Mouse (Mus musculus): Measurements from ENCODE around the gene Trp53rkb. TPM values are rescaled to one million over a fixed set of nuclear protein-coding genes. Genes with fewer than 3 reads are reported as not detected.
"Not testable (repeated sequence)": the region's sequence is repeated elsewhere in the genome, so short reads cannot be mapped to it uniquely, and the experiment has no call there.

Trp53rkb gene
- total RNA-seq (2014; rRNA removed) (13.2 and 15.2 TPM in 2 replicates), polyA plus RNA-seq (2015; fragmentation: Nextera tagmentation; extraction: Ambion mirVana) (7.8 and 8.2 TPM in 2 replicates)

DNA sequence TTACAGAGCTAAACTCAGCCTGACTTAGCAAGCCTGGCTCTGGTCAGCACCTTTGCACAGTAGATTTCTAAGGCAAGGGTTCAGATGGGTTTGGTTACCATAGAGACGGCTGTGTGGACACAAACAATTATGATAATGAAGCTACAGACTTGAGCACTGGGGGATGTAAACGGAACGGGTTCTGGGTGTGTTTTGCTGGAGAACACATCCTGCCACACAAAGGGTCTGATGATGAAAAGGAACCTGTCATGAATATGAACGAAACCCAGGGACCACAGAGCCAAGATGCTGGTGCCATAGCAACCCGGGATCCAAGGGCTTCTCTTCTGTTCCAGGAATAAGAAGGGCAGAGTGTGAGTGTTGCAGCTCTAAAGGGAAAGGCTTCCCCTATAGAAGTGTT is at the start of gene Trp53rkb:
Gene Trp53rkb, plus strand, starts transcription at position 177 of the 400 bp plus-strand sequence.
- peaks cover 14% of the 10 kb centered on the region for H3K36me3 ChIP-seq (ENCODE audit: insufficient read depth)
- no peaks in the 10 kb centered on the region for H3K27me3 ChIP-seq (ENCODE audit: insufficient read depth, low read length)
- peak within 1 kb of the TSS; percentile 69 for H3K9ac ChIP-seq
- 14% methylated on average over 5 of the region's 5 CpGs for WGBS
- H3K4me2 ChIP-seq (ENCODE audit: low read depth) = peak within 1 kb of the TSS; percentile 68
- no peaks in the 10 kb centered on the region for H3K9me3 ChIP-seq (ENCODE audit: low read length)
- TF ChIP-seq CTCF (IDR thresholded peaks at IDR 0.05; ENCODE audit: low read depth) = no peak
- H3K27ac ChIP-seq (ENCODE audit: low read depth, low read length) = peak within 1 kb of the TSS; percentile 70
- peaks cover 15% of the 10 kb centered on the region; the same call in 1 of the 2 replicates for H3K4me1 ChIP-seq (ENCODE audit: insufficient read depth)
- peak within 1 kb of the TSS; percentile 61 for H3K4me3 ChIP-seq (ENCODE audit: low read depth, low read length)
- DNase-seq = peak; percentile 59
- ATAC-seq = peak; percentile 74

DNA sequence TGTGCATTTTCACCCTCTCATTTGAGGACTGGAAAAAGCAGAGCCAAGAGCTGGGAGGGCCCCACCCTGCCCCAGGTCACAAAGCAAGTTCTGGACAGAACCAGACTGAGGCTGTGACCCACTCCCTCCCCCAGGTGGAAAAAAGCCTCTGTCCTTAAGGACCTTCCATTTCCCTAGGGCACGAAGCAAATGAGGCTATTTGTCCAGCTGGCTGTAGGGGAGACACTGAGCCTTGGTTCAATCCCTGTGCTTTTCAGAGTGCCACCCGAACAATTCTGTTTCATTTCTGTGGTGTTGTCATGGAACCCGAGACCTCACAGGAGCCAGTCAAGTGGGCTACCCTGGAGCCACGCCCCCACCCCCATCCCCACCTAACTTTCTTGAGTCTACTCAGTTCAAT is 48.8 kb upstream of the Trp53rkb start:
- no peak for DNase-seq
- H3K4me1 ChIP-seq (ENCODE audit: insufficient read depth) = no peaks in the 10 kb centered on the region
- H3K36me3 ChIP-seq (ENCODE audit: insufficient read depth) = no peaks in the 10 kb centered on the region
- H3K9ac ChIP-seq = no peak overlapping the region
- no peak overlapping the region for H3K27ac ChIP-seq (ENCODE audit: low read depth, low read length)
- TF ChIP-seq CTCF (IDR thresholded peaks at IDR 0.05; ENCODE audit: low read depth) = no peak
- no peaks in the 10 kb centered on the region for H3K9me3 ChIP-seq (ENCODE audit: low read length)
- H3K4me3 ChIP-seq (ENCODE audit: low read depth, low read length) = no peak overlapping the region
- no peaks in the 10 kb centered on the region for H3K27me3 ChIP-seq (ENCODE audit: insufficient read depth, low read length)
- 25% methylated on average over 4 of the region's 4 CpGs for WGBS
- ATAC-seq = no peak
- H3K4me2 ChIP-seq (ENCODE audit: low read depth) = no peak overlapping the region

DNA sequence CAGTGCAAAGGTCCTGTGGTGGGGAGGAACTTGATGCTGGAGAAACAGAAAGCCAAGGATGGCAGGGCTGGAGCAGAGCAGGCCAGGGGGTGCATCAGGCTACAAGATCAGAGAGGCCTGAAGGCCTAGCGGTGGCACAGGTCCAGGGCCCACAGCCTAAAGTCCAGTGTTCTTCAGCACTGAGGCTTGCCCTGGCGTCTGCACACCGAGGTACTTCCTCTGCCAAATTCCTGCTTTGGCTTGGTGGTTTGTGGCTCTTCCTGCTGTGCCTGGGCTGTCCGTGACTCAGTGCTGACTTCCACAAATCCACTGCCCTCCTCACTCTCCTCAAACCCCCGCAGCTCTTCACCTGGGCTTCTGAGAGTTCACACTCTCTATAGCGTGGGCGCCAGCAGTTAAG is 47.9 kb upstream of the Trp53rkb start:
- H3K27me3 ChIP-seq (ENCODE audit: insufficient read depth, low read length) = no peaks in the 10 kb centered on the region
- no peak for ATAC-seq
- no peaks in the 10 kb centered on the region for H3K4me1 ChIP-seq (ENCODE audit: insufficient read depth)
- no peaks in the 10 kb centered on the region for H3K9me3 ChIP-seq (ENCODE audit: low read length)
- no peak overlapping the region for H3K4me2 ChIP-seq (ENCODE audit: low read depth)
- TF ChIP-seq CTCF (IDR thresholded peaks at IDR 0.05; ENCODE audit: low read depth) = no peak
- no peak for DNase-seq
- 79% methylated on average over 7 of the region's 7 CpGs for WGBS
- no peak overlapping the region for H3K4me3 ChIP-seq (ENCODE audit: low read depth, low read length)
- no peak overlapping the region for H3K27ac ChIP-seq (ENCODE audit: low read depth, low read length)
- H3K36me3 ChIP-seq (ENCODE audit: insufficient read depth) = no peaks in the 10 kb centered on the region
- H3K9ac ChIP-seq = no peak overlapping the region

DNA sequence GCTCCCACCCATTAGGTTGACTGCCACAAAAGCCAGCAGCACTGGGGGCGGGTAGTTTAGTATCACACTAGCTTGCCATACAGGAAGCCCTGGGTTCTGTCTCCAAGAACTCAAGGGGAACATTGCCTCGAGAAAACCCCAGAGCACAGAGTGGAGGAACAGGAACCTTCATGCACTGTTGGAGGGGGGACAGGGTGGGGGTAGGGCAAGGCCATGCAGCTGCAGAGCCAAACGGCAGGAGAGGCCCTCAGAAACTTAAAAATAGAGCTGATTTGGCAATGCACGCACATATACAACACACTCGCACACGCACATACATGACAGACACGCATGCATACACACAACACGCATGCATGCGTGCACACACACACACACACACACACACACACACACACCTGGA is 46.5 kb upstream of the Trp53rkb start:
- Histone ChIP-seq H3K4me1 (ENCODE audit: insufficient read depth) (no peaks in the 10 kb centered on the region), H3K36me3 (ENCODE audit: insufficient read depth) (no peaks in the 10 kb centered on the region), H3K27ac (ENCODE audit: low read depth, low read length) (no peak overlapping the region), H3K9ac (no peak overlapping the region), H3K27me3 (ENCODE audit: insufficient read depth, low read length) (no peaks in the 10 kb centered on the region), H3K4me3 (ENCODE audit: low read depth, low read length) (no peak overlapping the region), H3K4me2 (ENCODE audit: low read depth) (no peak overlapping the region), H3K9me3 (ENCODE audit: low read length) (no peaks in the 10 kb centered on the region)
- DNase-seq = no peak
- no peak for TF ChIP-seq CTCF (IDR thresholded peaks at IDR 0.05; ENCODE audit: low read depth)
- no peak for ATAC-seq
- 85% methylated on average over 9 of the region's 9 CpGs for WGBS

DNA sequence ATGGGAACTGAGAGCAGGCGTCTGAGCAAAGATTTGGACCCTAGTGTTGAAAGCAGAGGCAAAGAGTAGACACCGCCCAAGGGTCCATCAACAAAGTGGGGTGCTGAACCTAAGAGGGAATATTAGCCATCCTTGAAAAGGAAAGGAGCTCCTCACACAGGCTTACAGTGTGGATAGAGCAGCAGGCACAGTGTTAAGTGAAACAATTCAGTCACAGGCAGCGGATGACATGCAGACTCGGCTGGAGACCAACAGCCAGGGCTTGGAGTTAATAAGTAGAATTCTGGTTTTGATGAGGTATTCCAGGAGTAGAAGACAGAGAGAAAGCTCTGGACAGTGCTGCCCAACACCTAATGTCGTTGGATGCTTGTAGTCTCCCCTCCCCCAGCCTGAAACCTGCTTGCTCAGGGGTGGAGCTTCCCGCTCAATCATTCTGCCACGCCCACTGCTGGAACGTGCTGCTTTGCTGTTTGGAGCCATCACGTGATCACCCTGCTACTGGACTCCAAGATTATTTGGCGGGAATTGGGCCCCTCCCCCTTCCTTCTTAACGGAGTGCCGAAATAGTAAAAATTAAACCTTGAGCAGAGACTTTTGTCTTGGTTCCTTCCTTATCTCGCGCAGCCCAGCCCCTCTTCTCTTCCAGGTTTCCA is 45.9 kb upstream of the Trp53rkb start:
- H3K27me3 ChIP-seq (ENCODE audit: insufficient read depth, low read length); H3K4me3 ChIP-seq (ENCODE audit: low read depth, low read length); H3K4me1 ChIP-seq (ENCODE audit: insufficient read depth); DNase-seq; H3K27ac ChIP-seq (ENCODE audit: low read depth, low read length); H3K9ac ChIP-seq; H3K36me3 ChIP-seq (ENCODE audit: insufficient read depth); H3K9me3 ChIP-seq (ENCODE audit: low read length); H3K4me2 ChIP-seq (ENCODE audit: low read depth); ATAC-seq: not testable (repeated sequence)
- WGBS = 53% methylated on average over 14 of the region's 14 CpGs

DNA sequence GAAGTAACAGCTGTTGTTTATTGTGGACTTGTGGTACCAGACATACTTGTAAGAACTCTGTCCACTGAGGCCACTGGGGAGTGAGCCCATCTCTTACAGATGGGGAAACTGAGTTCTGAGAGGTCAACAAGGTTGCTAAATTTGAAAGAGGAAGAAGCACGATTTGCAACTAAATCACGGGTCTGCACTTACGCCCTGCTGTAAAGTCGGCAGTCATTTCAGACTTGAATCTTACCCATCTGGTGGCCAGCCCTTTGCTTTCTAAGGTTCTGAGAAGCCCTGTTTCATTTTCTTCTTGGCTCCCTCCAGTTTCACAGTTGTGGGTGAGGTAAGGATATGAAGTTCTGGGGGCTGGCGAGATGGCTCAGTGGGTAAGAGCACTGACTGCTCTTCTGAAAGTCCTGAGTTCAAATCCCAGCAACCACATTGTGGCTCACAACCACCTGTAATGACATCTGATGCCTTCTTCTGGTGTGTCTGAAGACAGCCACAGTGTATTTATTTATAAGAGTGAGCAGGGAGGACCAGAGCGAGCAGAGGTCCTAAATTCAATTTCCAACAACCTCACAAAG is 41.6 kb upstream of the Trp53rkb start:
- no peak overlapping the region for H3K4me3 ChIP-seq (ENCODE audit: low read depth, low read length)
- WGBS = 92% methylated on average over 6 of the region's 6 CpGs
- no peaks in the 10 kb centered on the region for H3K27me3 ChIP-seq (ENCODE audit: insufficient read depth, low read length)
- no peak for TF ChIP-seq CTCF (IDR thresholded peaks at IDR 0.05; ENCODE audit: low read depth)
- no peaks in the 10 kb centered on the region for H3K36me3 ChIP-seq (ENCODE audit: insufficient read depth)
- H3K9me3 ChIP-seq (ENCODE audit: low read length) = no peaks in the 10 kb centered on the region
- no peak overlapping the region for H3K4me2 ChIP-seq (ENCODE audit: low read depth)
- no peak overlapping the region for H3K27ac ChIP-seq (ENCODE audit: low read depth, low read length)
- ATAC-seq (no peak), DNase-seq (no peak)
- no peak overlapping the region for H3K9ac ChIP-seq
- no peaks in the 10 kb centered on the region for H3K4me1 ChIP-seq (ENCODE audit: insufficient read depth)

DNA sequence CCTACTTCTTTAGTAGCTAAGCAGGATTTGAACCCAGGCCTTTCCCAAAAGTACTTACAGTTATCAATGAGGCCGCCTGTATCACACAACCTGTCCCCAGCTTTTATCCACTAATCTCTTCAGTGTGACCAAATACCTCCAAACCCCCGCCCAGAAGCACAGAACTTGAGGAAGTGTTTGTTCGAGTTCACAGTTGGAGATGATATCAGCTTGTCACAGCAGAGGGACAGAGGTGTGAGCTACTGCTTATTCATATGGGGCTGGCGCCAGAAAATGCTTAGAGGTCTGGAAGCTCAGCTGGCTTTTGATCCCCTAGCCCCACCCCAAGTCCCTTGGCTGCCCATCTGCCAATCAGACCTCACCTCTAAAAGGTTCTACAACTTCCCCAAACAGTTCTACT is 38.1 kb upstream of the Trp53rkb start:
- ATAC-seq (no peak), DNase-seq (no peak)
- no peak for TF ChIP-seq CTCF (IDR thresholded peaks at IDR 0.05; ENCODE audit: low read depth)
- H3K27me3 ChIP-seq (ENCODE audit: insufficient read depth, low read length) = no peaks in the 10 kb centered on the region
- H3K4me2 ChIP-seq (ENCODE audit: low read depth) = no peak overlapping the region
- 70% methylated on average over 4 of the region's 4 CpGs for WGBS
- H3K9me3 ChIP-seq (ENCODE audit: low read length) = no peaks in the 10 kb centered on the region
- no peak overlapping the region for H3K9ac ChIP-seq
- no peaks in the 10 kb centered on the region for H3K36me3 ChIP-seq (ENCODE audit: insufficient read depth)
- no peak overlapping the region for H3K4me3 ChIP-seq (ENCODE audit: low read depth, low read length)
- H3K4me1 ChIP-seq (ENCODE audit: insufficient read depth) = no peaks in the 10 kb centered on the region
- H3K27ac ChIP-seq (ENCODE audit: low read depth, low read length) = no peak overlapping the region

Measured in forebrain, postnatal 0 days (tissue).